Mouse (Mus musculus) layer of hippocampus, adult 8-10 months (tissue): ENCODE results near the gene Gm20517. TPM values are rescaled to one million over a fixed set of nuclear protein-coding genes. Genes with fewer than 3 reads are reported as not detected.
"Not testable (repeated sequence)": the region's sequence is repeated elsewhere in the genome, so short reads cannot be mapped to it uniquely, and the experiment has no call there.

ENCODE experiments used
- DNase-seq, 2 experiments: peaks; one replicate each; pipeline ENCODE4 v3.0.0; 2022; ENCODE audit warnings: low spot score in 2 of 2
- total RNA-seq, 4 experiments: library from RNA; stranded (reverse); gene quantifications; 2 replicates each; pipeline ENCODE4 v1.2.4; 2022

Gm20517 gene
- total RNA-seq, 4 experiments from 2014 or later, result 4.9 to 8.9 (median 7.0) TPM

DNA sequence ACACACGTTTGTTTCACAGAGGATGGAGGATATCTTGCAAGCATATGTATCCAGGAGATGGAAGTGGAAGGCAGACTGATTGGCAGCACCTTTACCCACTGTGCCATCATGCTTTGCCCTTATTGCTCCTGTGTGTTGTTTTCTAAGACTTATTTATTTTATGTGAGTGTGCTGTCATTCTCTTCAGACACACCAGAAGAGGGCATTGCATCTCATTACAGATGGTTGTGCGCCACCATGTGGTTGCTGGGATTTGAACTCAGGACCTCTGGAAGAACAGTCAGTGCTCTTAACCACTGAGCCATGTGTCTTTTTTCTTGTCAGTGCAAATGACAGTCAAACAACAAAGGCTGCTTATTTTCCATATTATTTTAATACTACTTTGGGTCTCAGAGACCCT, 16.4 kb downstream of the Gm20517 start:
- DNase-seq, result no peak

DNA sequence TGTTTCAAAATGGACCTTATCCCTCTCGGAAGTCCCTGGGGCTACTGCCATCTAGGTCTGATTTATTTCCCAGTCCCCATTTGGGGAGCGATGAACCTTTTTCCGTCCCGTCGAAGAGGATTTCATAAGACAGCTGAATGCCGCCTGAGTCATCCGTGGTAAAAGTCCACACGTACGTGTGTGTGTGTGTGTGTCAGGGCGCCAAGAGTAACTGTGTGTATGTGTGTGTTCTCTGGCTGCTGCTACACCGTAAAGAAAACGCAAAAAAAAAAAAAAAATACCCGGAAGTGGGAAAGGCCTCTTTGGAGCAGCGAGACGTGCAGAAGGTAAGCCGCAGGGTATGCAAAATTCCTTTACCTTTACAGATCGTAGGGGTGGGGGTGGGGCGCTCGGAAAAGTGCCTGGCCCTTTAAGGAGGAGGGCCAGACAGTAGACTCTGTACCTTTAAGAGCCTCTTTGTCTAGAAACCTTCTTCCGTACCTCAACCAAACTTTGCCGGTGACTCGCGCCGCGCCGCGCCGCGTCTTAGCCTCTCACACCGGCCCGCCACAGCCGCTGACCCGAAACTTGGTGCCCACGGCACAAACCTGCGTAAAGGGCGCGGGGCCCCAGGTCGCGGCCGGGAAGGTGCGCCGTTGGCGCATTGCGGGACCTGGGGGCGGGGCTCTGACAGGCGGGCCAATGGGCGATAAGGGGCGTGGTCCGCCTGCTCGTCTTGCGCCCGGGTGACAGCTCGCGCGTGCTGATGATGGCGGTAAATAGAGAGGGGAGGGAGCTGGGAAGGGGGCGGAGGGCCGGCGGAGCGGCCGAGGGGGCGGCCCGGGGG, 17.7 kb downstream of the Gm20517 start:
- peak; percentile 87 to 90 for DNase-seq

DNA sequence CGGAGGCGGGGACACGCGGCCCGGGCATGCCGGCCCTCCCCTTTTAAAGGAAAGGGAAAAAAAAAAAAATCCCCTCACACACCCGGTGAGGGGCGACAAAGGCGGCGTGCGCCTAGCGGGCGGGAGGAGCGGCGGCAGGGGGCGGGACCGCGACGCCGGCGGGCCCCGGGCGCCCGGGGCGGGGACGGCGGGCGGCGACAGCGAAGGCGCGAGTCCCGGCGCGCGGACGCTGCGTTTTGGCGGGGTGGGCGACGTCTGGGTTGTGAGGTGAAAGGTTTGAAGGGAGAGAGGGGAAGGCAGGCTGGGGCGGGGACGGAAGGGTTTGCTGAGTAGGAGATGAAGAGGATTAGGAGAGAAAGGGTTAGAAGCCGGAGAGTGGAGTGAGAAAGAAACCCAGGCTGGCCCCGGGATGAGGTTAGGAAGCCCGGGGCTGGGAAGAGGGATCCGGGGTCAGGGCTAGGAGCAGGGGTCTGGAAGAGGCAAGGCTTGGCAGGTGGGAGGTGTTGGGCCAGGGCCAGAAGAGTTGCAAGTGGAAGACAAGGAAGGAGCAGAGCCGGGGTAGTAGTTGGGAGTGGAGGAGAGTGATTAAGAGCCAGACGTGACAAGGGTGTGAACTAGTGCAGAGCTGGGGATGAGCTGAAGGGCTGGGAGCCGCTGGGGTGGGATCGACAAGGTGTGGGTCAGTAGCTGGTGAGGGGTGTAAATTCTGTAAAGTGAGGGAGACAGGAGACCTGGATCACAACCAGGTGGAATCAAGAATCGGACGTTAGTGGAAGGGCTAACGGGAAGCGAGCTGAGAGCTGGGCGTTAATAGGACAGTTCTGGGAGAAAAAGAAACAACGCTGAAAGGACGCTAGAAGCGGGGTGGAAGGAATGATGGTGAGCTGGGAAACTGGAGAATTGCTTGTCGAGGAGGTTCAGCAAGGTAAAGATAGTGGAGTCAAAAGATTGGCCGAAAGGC, 18.6 kb downstream of the Gm20517 start:
- DNase-seq, result peak in 1 of 2 experiments; percentile 27

DNA sequence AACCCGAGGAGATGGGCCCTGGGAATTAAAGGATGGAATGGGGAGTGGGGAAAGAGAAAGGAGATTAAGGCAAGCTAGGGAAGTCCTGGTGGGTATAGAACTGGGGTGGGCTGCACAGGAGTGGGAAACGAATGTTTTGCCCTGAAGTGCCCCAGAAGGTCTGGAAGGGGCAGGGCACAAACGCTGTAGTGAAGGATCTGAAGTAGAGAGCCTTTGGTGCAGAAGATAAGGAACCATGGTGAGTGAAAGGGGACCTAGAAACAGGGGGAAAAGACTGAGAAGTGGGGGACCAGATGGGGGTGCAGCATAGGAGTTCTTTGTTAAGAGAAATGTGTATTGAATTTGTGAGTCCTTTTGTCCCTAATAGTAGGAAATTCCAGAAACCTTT, 19.3 kb downstream of the Gm20517 start, which contains the start of gene Usp49:
Gene Usp49, plus strand, starts transcription at position 13 of the 388 bp plus-strand sequence.
- no peak for DNase-seq

DNA sequence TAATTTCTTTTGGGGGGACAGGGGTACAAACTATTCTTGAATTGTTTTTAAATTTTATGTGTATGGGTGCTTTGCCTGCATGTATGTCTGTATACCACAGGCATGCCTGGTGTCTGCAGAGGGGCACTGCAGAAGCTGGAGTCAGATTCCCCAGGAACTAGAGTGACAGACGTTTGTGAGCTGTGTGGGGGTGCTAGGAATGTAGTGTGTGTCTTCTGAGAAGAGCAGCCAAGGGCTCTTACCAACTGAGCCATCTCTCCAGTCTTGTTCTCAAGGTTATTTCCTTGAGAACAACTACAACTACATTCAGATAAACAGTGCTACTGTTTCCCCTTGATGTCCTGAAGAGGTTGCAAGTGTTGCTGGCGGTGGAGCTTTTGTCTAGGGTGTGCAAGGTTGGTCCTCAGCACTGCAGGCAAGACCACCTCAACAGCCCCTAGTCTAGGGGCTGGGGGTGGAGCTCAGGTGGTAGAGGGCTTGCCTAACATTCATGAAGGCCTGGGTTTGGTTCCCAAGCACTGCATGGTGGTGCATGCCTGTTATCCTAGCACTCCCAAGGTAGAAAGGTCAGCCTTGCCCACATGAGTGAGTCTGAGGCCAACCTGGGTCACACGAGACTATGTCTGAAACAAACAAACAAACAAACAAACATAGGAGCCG, 20.9 kb downstream of the Gm20517 start:
- no peak for DNase-seq

DNA sequence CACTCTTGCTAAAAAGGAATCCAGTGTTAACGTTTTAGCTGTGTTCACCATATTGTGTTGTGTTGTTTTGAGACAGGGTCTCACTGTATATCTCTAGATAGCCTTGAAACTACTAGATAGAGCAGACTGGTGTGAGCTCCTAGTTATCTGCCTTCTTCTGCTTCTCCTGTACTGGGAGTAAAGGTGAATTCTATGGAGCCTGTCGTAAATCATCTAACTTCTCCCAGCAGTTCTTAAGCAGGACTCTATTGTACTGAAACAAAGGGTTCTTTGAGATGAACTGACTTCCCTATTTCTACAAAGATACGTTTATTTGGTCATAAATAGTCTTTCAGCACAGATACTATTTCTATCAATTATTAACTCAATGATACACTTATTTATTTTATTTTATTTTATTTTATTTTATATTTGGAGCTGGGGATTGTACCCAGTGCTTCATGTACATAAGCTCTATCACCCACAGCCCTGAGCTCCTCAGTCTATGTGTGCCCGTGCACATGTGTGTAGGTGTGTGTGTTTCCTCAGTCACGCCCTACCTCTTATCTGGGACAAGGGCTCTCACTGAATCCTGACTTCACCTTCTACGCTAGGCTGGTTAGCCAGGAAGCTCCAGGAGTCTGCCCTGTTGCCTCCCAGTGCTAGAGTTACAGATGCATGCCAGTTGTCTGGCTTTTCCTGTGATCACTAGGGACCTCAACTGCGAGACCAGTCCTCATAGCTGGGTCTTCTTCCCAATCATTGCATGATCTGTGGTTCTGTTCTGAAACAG, 22.8 kb downstream of the Gm20517 start:
- DNase-seq, result no peak

DNA sequence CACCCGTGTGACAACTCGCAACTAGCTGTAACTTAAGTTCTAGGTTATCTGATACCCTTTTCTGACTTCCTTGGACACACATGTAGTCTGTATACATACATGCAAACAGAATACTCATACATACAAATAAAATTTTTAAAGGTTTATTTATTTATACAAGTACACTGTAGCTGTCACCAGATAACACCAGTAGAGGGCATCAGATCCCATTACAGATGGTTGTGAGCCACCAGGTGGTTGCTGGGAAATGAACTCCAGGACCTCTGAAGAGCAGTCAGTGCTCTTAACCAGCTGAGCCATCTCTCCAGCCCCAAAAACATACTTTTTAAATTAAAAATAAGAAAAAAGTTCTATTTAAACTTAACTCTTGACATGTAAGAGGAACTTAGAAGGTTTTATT, 31.6 kb downstream of the Gm20517 start:
- DNase-seq, result no peak

DNA sequence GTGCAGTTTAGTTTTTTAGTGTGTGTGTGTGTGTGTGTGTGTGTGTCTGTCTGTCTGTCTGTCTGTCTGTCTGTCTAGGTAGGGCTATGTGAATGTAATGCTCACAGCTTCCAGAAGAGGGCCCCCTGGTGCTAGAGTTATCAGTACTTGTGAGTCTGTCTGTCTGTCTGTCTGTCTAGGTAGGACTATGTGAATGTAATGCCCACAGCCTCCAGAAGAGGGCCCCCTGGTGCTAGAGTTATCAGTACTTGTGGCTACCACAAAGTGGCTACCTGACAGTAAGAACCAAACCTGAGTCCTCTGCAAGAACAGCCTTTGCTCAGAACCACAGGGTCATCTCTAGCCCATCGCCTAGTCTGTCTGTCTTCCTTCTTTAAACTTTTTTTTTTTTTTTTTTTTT, 35.3 kb downstream of the Gm20517 start:
- DNase-seq, result peak in 1 of 2 experiments; percentile 45

DNA sequence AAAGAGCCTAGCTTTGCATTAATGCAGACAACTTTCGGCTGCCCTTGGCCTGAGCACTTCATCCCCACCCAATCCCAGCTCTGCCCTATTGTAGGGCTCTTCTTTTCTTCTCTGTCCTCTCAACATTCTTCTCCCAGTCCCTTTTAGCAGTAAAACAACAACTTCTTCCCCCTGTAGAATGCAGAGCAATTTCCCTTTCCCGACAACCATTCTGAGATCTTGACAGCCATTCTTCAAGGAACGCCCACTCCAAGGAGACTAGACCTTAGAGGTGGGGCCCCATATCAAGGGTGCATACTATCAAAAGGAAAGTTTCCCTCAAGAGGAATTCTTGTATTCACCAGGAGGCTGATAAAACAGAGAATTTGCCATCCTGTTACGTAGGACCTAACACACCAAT, 37.6 kb downstream of the Gm20517 start:
- no peak for DNase-seq

DNA sequence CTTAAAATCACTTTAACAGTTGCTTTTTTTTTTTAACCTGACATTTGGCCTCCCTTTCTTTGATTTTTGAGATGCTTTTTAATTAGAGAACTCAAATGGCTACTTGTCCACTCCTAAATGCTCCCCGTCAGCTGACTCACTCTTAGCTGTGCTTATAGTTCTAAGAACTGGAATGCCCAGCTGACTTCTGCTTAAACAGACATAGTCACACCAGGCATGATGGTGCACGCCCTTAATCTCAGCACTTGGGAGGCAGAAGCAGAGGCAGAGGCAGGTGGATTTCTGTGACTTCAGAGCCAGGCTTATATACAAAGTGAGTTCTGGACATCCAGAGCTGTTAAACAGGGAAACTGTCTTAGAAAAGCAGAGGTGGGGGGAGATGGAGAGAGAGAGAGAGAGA, 40.6 kb downstream of the Gm20517 start:
- no peak for DNase-seq

DNA sequence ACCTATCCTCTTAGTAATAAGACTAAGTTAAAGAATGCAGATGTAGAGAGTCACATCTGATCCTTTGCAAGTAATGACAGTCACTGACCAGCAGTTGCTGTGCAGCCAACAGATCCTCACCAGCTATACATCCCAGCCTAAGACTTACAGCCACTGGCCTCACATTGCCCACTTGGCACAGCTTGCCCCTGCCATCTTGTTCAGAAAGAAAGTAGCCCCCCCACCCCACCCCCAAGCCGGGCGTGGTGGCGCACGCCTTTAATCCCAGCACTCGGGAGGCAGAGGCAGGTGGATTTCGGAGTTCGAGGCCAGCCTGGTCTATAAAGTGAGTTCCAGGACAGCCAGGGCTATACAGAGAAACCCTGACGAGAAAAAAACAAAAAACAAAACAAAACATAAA, 43.0 kb downstream of the Gm20517 start:
- DNase-seq, result not testable (repeated sequence)

DNA sequence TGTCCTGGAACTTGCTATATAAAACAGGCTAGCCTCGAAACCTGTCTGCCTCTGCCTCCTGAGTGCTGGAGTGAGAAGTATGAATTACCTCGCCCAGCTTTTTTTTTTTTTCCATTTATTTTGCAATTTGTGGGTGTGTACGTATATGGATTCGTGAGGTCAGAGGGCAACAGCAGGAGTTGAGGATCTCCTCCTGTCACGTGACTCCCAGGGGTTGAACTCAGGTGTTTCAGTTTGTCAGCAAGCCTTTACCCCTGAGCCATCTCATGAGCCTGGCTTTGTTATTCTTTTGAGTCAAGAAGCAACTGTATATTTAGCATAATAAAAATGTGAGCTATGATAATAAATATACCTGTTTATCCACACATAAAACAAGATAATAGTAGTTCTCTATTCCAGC, 44.3 kb downstream of the Gm20517 start:
- DNase-seq, result no peak

DNA sequence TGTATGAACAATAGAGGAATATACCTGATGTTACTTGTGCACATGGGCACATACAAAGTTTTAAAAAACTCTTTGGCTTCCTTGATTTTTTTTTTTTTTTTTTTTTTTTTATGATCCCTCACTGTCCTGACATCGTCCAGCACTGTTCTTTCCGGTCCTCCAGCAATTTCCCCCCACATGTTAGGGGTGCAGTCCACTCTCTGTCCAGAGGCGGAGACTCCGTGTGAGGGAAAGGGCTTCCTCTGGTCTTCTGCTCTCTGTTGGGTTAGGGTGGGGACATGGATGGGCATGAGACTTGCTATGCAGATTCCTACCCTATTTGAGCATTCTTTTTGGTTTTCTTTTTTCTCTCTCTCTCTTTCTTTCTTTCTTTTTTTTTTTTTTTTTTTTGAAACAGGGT, 46.5 kb downstream of the Gm20517 start:
- DNase-seq, result no peak

DNA sequence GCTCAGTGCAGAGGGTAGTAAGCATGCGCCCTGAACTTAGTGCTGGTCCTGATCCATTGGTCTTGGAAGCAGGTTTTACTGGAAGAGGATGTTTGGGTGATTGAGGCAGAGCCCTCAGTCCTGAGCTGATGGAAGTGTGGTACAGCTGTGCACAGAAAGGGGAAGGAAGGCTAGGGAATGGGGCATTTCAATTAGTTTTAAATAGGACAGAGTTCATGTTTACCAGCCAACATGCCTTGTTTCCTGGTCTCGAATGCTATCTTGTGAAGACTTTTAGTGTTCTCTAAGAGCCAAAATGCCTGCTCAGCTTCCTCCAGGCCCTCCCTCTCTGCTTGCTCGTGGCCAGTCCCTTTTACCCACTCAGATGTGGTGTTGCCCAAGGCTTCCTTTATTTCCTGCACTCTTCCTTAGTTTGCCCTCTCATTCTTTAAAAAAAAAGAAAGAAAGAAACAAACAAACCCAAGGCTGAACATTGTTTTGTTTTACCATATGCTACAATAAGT, 47.4 kb downstream of the Gm20517 start:
- no peak for DNase-seq

DNA sequence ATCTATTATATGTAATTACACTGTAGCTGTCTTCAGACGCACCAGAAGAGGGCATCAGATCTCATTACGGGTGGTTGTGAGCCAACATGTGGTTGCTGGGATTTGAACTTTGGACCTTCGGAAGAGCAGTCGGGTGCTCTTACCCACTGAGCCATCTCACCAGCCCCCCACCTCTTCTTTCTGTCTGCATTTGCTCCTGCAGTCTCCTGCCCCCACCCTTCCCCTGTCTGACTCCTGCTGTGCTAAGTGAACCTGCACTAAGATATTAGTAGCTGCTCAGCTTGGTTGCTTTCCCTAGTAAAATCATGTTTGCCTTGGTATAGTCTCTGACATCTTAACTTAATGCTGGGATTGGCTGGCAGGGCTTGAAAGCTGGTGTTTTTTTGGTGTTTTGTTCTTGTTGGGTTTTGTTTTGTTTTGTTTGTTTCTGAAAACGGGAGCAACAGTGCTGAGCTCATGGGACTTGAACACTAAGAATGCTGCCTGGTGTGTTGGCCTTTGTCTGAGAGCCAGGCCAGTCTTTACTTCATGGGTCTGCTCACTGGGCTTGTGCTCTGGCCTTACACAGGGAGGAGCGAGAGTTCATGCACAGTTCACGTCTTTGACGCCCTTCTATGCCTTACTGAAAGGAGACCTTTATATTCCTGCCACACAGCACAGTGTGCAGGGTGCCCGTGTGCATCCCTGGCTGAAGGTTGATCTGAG, 51.8 kb downstream of the Gm20517 start:
- DNase-seq, result no peak

DNA sequence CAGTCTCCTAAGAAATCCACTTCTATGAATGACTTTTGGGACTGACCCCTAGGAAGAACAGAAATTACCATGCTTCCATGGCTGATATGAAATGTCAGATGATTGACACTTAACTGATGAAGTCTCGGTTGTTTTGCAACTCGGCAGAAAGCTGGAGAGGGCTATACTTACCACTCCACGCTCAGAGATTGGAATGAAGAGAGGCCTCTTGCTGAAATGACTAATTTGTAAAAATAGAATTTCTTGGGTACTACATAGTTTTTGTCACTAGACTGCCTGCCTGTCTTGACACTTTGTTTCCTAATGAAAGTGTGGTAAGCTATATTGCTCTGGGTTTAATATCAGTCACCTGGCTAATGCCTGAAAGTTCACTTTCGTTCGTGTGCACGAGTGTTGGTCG, 53.1 kb downstream of the Gm20517 start:
- DNase-seq, result no peak

DNA sequence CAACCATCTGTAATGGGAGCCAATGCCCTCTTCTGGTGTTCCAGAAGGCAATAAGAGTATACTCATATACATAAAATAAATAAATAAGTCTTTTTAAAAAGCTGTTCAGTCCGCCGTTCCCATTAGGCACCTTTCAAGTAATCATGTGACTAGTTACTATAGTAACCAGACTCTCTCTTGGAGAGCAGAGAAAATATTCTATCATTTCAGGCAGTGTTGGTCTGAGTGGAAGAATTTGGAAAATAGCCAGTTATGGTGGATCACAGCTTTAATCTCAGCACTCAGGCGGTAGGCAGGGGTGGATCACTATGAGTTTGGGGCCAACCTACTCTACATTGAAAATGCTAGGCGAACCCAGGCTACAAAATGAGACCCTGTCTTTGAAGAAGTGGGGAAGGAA, 57.8 kb downstream of the Gm20517 start:
- DNase-seq, result no peak

DNA sequence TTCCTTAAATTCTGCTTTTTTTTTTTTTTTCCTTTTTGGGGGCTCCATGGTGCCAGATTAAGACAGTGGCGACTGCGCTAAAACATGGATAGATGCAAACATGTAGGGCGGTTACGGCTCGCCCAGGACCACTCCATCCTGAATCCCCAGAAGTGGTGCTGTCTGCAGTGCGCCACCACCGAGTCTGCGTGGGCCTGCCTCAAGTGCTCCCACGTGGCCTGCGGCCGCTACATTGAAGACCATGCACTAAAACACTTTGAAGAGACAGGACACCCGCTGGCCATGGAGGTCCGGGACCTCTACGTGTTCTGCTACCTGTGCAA, 60.6 kb downstream of the Gm20517 start:
- no peak for DNase-seq

DNA sequence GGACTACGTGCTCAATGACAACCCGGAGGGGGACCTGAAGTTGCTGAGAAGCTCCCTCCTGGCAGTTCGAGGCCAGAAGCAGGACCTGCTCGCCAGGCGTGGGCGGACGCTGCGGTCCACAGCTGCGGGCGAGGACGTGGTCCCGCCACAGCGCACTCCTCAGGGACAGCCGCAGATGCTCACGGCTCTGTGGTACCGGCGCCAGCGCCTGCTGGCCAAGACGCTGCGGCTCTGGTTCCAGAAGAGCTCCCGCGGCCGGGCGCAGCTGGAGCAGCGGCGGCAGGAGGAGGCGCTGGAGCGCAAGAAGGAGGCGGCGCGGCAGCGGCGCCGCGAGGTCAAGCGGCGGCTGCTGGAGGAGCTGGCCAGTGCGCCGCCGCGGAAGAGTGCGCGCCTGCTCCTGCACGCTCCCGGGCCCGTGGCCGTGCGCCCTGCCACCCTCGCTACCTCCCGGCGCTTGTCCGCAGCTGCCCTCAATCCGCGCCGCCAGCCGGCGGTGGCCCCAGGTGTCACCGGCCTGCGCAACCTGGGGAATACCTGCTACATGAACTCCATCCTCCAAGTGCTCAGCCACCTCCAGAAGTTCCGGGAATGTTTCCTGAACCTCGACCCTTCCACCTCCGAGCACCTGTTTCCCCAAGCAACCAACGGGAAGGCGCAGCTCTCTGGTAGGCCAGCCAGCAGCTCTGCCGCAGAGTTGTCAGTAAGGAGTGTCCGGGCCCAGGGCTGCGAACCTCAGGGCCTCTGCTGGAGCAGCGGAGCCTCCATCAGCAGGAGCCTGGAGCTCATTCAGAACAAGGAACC, 61.1 kb downstream of the Gm20517 start:
- no peak for DNase-seq
